ENCODE assay signal across 8 mouse cellular contexts in the genomic region with DNA sequence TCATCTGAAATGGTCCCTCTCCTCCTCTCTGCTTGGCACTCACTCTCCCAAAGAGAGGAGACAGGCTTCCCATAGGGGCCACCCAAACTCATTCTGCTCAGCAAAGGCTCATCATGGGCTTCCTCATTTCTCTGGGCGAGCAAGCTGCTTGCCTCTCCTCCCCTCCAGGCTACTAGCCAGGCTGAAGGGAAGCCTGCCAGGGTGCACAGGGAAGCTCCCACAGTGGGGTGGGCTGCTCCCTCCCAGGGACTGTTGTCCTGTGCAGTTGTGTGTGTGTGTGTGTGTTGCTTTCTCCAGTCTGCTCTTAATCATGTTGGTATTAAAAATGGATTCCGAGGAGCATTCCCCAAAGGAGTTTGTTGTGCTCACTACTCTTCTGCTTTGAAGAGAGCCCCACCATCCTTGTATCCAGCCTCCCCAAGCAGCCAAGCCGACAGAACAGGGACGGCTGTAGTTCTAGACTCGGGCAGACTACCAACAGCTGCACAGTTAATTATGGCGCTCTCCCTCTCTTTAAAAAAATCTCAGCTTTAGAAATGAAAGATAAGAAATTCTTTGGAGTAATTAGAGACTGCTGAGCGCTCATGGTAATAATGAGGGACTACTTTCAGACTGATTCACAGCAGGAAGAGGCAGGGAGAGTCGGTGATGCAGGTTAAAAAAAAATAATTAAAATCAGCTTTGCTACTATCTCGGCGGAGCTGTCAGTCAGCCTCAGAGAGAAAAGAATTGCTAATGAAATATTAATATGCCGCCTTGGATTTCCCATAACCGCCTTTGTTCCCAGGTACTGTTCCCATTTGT.
A peak's percentile ranks its signal among the peaks of the same experiment; 100 is the strongest.
DNase-seq lines count a peak whose midpoint lies in the region; ATAC-seq and TF ChIP-seq lines count a peak whose summit lies in the region.

No protein-coding gene starts in this region.

- TF ChIP-seq CTCF in liver, adult 2 months (IDR thresholded peaks at IDR 0.05; ENCODE audit: low read depth, low read length), result no peak

- H3K4me1 ChIP-seq in liver, adult 2 months (ENCODE audit: control insufficient read depth, insufficient read depth, low read length), result no peaks in the 10 kb centered on the region
- no peaks in the 10 kb centered on the region for H3K4me1 ChIP-seq in liver, embryonic 11.5 days (replicated peaks; ENCODE audit: control insufficient read depth, insufficient read depth, low read length)
- H3K4me1 ChIP-seq in forebrain, embryonic 13.5 days, result peaks cover 45% of the 10 kb centered on the region
- H3K4me1 ChIP-seq in midbrain, embryonic 10.5 days, result peaks cover 33% of the 10 kb centered on the region

- intact Hi-C loops in heart, postnatal 25 days (cut with DNase I), result no loop called here

- TF ChIP-seq POLR2A in liver, adult 2 months (IDR thresholded peaks at IDR 0.05; ENCODE audit: extremely low read depth, insufficient read depth, low read length), result no peak

- no peaks in the 10 kb centered on the region for H3K9me3 ChIP-seq in liver, embryonic 11.5 days (ENCODE audit: control insufficient read depth, low read length)
- no peaks in the 10 kb centered on the region for H3K9me3 ChIP-seq in forebrain, embryonic 13.5 days (replicated peaks)
- no peaks in the 10 kb centered on the region for H3K9me3 ChIP-seq in midbrain, embryonic 10.5 days (replicated peaks)

- no peak overlapping the region for H3K27ac ChIP-seq in liver, adult 2 months (replicated peaks; ENCODE audit: insufficient read depth, low read depth, low read length)
- H3K27ac ChIP-seq in liver, embryonic 11.5 days (ENCODE audit: low read depth, low read length), result no peak overlapping the region
- H3K27ac ChIP-seq in forebrain, embryonic 13.5 days, result peak overlapping the region; percentile 98
- H3K27ac ChIP-seq in midbrain, embryonic 10.5 days (replicated peaks), result peak overlapping the region; percentile 81

- ATAC-seq in liver, embryonic 11.5 days (replicated peaks; ENCODE audit: low FRiP score), result no peak
- peak; percentile 84 for ATAC-seq in forebrain, embryonic 13.5 days

- 66% methylated on average over 12 of the region's 12 CpGs for WGBS in liver, adult 2 months
- 52% methylated on average over 12 of the region's 12 CpGs for WGBS in liver, embryonic 11.5 days
- 4% methylated on average over 12 of the region's 12 CpGs for WGBS in forebrain, embryonic 13.5 days
- 46% methylated on average over 12 of the region's 12 CpGs for WGBS in midbrain, embryonic 10.5 days

- no peak overlapping the region for H3K4me2 ChIP-seq in liver, embryonic 11.5 days
- peak overlapping the region; percentile 44 for H3K4me2 ChIP-seq in forebrain, embryonic 13.5 days

- no peak overlapping the region for H3K4me3 ChIP-seq in liver, adult 2 months (ENCODE audit: insufficient read depth, low read depth, low read length)
- H3K4me3 ChIP-seq in liver, embryonic 11.5 days (ENCODE audit: low read depth, low read length), result no peak overlapping the region
- no peak overlapping the region for H3K4me3 ChIP-seq in forebrain, embryonic 13.5 days
- no peak overlapping the region for H3K4me3 ChIP-seq in midbrain, embryonic 10.5 days

- H3K36me3 ChIP-seq in liver, adult 2 months (ENCODE audit: control insufficient read depth, insufficient read depth, low read length), result no peaks in the 10 kb centered on the region
- no peaks in the 10 kb centered on the region for H3K36me3 ChIP-seq in liver, embryonic 11.5 days (ENCODE audit: control insufficient read depth, insufficient read depth, low read length)
- H3K36me3 ChIP-seq in forebrain, embryonic 13.5 days (ENCODE audit: poor library complexity, severe bottlenecking), result no peaks in the 10 kb centered on the region
- H3K36me3 ChIP-seq in midbrain, embryonic 10.5 days, result no peaks in the 10 kb centered on the region

- H3K27me3 ChIP-seq in liver, adult 2 months (ENCODE audit: control insufficient read depth, insufficient read depth, low read length), result no peaks in the 10 kb centered on the region
- no peaks in the 10 kb centered on the region for H3K27me3 ChIP-seq in liver, embryonic 11.5 days (replicated peaks; ENCODE audit: control insufficient read depth, insufficient read depth, low read length)
- H3K27me3 ChIP-seq in forebrain, embryonic 13.5 days, result no peaks in the 10 kb centered on the region
- no peaks in the 10 kb centered on the region for H3K27me3 ChIP-seq in midbrain, embryonic 10.5 days (ENCODE audit: low read depth, poor library complexity, severe bottlenecking)

- peak; percentile 8 for DNase-seq in liver, adult 2 months (ENCODE audit: extremely low read depth, low read depth, low spot score)
- DNase-seq in liver, embryonic 11.5 days (ENCODE audit: low spot score), result no peak
- peak; percentile 2 for DNase-seq in heart, postnatal 25 days (ENCODE audit: low spot score)
- no peak for DNase-seq in midbrain, embryonic 10.5 days (ENCODE audit: low spot score)
- peak; percentile 63 for DNase-seq in testis, postnatal 10 days (ENCODE audit: low spot score)
- no peak for DNase-seq in embryo, embryonic 10 days (ENCODE audit: low spot score)
- no peak for DNase-seq in spleen, adult 12 weeks (ENCODE audit: low spot score)

- H3K9ac ChIP-seq in liver, adult 2 months (ENCODE audit: low read depth, low read length), result no peak overlapping the region
- H3K9ac ChIP-seq in liver, embryonic 11.5 days (ENCODE audit: low read depth, low read length), result no peak overlapping the region
- peak overlapping the region; percentile 49 for H3K9ac ChIP-seq in forebrain, embryonic 13.5 days

- no peaks in the 10 kb centered on the region for H3K79me2 ChIP-seq in liver, adult 2 months (ENCODE audit: control insufficient read depth, insufficient read depth, low read length)

Comparison
In these comparisons a context has a peak if more than half of its experiments do, and no peak if none do; other contexts are left out.
1. DNase-seq: peak in liver, adult 2 months (single experiment), heart, postnatal 25 days (single experiment) and testis, postnatal 10 days (single experiment); none in liver, embryonic 11.5 days (single experiment), midbrain, embryonic 10.5 days (single experiment), embryo, embryonic 10 days (single experiment) and spleen, adult 12 weeks (single experiment).
2. H3K27ac ChIP-seq: peak in forebrain, embryonic 13.5 days (single experiment) and midbrain, embryonic 10.5 days (single experiment); none in liver, adult 2 months (single experiment) and liver, embryonic 11.5 days (single experiment).